Mouse (Mus musculus): ENCODE measurements around the gene Mical3.

- no peak for TF ChIP-seq CTCF (IDR thresholded peaks at IDR 0.05; ENCODE audit: low read depth)
- TF ChIP-seq EP300 (IDR thresholded peaks at IDR 0.05; ENCODE audit: low read depth), result no peak
These were observed 143.6 kb downstream of the Mical3 start for GRCm38 (mm10) chr6:120987164-120987563.

Measured in heart, postnatal 0 days (tissue).